Mouse (Mus musculus) A20 (cell line): ENCODE data around the gene Cped1.
"Not testable (repeated sequence)": the region's sequence is repeated elsewhere in the genome, so short reads cannot be mapped to it uniquely, and the experiment has no call there.

ENCODE experiments used
- DNase-seq: peaks from one replicate; pipeline ENCODE4 v3.0.0-alpha.2; 2011; ENCODE audit warnings: low read depth, low spot score

Cped1 gene

DNA sequence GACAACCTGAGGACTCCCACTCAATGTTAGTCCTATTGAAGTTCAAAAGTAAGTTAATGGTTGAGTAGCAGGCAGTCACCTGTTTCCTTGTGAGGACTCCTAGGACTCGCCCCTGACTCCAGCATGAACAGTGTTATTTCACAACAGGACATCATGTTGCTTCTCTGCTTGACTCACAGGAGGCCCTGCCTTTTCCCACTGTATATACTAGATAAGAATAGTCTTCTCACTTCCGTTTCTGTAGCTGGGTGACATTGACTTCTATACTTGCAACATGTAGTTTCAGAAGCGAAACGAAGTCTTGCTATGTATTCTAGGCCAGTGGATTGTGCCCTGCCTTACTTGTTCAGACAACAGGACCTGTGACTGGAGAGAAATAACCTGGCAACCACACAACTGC lies 236.4 kb downstream of the Cped1 start:
- DNase-seq, result no peak

DNA sequence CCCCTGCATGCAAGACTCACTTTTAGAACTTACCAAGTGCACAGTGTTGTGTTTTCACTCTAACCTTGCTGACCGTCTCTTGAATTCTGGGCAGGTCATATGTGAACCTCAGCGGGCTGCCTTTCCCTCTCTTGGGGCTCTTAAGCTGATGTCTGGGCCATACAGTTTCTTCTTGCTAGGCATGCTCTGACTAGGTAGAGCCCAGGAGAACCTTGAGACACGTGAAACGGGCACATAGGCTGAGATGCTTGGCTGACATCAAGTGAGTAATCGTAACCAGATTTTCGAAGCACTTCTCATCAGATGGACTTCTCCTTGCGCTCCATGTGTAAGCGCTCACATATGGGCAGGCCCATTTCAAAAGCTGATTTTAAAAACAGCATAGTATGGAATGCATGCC lies 237.2 kb downstream of the Cped1 start:
- no peak for DNase-seq

DNA sequence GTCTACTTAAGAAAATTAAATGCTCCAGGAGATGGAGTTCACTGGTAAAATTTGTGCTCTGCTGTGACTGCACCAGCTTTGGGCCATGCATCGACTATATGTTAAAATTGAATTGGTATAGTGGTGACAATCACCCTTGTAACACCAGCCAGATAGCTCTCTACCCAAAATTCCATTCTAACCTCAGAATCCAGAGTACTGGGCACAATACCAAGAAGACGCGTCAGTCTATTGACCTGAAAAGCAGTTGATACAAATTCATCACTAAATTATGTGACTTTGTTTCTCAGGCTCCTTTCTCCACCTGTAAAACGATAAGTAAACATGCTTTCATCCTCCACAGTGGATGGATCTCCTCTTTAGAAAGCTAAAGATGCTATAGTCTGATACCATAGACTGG lies 238.6 kb downstream of the Cped1 start:
- DNase-seq, result no peak

DNA sequence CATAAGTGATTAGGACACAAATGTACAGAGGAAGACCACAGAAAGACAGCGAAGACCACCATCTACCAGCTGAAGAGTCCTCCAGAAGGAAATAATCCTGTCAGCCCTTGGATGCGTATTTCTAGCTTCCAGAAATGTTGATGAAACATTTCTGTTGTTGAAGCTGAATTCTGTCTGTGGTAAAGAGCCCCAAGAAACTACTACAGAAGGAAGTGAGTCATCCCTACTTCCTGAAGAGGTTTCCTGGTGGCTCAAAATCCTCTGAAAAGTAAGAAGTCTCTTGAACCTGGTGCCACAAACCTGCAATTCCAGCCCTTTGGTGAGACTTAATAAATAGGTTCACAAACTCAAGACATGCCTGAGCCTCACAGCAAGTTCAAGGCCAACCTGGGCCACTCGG lies 245.5 kb downstream of the Cped1 start:
- DNase-seq, result no peak

DNA sequence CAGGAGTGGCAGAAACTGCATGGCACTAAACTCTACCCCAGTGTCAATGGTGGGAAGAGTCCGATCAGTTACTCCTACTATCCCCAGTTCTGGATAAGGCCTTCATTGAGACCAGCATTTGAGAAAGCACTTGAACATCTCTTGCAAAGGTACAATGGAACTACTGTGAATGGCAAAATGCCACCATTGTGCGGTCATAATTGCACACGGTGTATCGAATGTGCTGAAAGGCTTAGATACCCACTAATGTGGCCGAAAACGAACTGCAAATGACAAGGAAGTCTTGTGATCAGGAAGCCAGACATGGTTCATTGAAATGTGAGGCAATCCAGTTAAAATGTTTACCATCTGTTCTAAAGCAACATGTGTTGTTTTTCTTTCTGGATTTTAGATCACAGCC lies 247.8 kb downstream of the Cped1 start:
- DNase-seq, result no peak

DNA sequence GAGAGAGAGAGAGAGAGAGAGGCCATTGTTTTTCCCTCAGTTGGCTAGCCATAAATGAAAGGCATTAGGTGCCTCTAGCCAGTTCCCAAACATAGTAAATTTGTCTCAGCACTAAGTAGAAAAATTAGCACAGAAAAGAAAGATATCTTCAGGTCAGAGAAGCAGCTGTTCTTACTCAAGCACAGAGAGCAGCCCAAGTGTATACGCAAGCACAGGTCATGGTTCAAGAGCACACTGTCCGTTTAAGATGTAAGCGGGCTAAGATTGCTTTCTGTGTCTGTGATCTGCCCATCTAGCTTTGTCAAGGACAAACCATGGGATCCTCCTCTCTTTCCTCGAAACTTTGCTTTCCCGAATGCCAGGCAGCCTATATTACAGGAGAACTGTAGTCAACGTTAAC lies 249.4 kb downstream of the Cped1 start:
- no peak for DNase-seq

DNA sequence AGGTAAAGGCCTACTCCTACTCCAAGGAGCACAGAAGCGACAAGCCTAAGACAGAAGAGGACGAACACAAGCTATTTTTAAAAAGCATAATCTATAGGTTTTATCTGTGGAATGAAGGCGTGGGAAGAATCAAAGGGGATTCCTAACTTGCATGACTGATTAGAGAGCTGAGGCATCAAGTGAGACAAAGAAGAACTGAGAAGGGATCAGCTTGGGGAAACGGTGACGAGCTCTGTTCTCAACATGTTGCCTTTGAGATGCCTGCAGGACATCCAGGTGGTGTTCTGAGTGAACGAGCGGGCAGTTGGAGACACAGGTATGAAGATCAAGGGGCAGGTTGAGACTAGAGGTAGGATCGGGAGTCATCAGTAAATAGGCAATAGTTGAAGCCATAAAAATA lies 257.6 kb downstream of the Cped1 start:
- no peak for DNase-seq

DNA sequence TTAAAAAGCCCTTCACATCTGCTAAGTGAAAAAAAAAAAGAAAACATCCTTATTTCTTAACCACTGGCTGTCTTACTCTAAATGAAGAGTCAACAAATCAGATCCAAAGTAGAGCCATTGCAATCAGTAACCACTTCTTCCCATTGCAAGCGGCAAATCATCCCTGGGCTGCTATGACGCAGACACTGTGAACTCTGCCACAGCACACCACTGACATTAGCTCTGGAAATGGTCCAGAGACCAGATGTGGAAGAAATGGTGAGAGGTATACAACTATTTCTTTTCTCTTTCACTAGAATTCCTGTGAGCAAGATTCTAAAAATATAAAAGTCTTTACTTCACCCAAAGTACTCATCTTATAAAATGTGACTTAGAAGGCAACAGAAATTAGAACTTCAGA lies 261.0 kb downstream of the Cped1 start:
- DNase-seq, result no peak

DNA sequence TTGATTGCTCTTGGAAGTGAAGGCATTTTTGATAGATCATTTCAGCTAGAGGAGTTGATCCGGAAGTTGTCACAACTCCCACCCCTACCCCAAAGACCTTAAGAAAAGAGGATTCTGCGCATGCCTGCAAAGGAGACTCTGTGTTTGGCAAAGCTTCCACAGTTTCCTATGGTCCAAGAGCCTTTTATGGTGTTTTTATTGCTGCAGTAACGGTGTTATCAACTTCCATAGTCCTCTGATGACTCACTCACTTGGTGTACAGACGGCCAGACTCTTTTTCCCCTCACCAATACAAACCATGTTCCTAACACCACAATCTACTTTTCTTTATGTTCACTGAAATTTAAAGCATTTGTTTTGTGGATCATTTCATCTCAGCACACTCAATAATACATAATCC lies 273.1 kb downstream of the Cped1 start:
- DNase-seq, result no peak

DNA sequence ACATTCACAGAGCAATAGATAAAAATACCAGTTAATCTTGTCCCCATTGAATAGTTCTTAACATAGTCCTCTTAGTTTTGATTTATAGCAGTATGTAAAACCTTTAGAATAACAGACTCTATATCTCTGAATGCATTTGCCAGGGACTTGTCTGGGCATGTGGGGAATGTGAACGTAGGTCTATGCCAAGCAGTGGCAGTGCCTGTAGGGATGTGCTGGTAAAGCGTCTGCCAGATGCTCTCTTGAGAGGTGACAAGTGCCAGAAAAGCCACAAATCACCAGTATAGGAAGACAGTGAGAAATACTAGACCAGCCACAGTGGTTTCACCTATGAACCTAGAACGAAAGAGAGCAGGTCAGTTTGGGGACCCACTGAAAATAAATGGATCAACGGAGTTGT lies 276.8 kb downstream of the Cped1 start:
- no peak for DNase-seq

DNA sequence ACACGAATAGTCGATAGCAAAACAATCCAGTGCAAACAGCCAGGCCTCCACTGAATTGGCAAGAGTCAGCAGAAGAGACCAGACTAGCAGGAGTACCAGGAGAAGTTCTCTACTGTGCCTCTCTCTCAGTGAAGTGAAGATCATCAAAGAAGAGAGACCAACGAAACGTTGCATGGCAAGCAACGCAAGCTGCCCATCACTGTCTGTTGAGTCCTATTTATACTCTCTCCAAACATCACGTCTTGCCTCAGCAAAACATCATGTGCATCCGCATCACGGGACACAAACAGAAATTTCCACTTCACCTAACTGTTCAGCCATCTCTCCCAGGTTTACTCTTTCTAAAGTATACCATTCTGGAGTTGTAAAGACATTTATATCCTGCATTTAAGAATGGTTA lies 278.4 kb downstream of the Cped1 start:
- DNase-seq, result not testable (repeated sequence)

DNA sequence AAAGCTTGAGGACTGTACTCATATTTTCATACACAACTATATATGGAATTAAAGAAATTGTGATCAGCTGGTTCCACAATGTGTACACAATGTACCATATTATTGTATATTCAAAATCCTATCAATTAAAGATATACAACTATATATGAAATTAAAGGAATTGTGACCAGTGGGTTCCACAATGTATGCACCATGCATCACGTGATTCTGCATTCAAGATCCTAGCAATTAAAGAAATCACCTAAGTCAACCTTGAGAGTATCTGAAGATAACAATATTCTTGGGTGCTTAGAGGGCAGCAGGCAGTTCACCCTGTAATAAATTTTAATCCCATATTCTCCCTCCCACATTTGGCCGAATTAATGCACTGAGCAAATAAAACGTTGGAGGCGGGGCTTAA lies 280.3 kb downstream of the Cped1 start:
- no peak for DNase-seq

DNA sequence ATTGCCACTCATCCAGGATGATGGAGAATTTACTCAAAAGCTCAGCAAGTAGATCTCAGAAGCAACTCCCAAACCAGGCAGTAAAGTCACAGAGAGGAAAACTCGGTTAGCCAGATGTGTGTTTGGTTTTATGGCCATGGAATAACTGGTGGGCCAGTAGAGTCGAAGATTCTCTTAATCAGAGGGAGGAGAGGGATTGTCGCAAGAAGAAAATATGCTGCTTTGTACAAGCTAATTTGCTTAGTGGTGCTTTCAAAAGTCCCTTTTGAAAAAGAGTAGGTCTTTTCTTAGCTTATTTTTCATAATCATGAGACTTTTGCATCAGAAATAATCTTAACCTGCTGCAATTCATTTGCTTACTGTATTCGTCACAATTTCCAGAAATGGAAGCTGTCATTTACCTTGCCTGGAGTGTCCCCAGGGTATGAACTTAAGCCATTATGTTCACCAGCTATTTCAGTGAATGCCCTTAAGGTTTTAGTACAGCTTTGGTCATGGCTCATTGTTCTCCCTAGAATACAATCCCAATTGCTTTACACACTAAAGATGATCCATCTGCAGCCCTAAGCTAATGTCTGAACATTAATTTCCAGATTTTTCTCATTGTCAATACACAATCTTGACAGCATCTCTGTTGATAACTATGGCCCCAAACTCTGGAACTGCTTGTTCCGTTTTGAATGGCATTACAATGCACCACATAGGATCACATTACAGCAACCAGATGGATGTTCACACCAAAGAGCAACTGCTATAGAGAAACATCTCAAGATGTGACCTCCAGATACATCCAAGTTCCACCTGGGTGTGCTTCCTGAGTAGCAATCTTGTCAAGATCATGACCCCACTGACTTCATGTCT lies 282.3 kb downstream of the Cped1 start:
- DNase-seq, result no peak

DNA sequence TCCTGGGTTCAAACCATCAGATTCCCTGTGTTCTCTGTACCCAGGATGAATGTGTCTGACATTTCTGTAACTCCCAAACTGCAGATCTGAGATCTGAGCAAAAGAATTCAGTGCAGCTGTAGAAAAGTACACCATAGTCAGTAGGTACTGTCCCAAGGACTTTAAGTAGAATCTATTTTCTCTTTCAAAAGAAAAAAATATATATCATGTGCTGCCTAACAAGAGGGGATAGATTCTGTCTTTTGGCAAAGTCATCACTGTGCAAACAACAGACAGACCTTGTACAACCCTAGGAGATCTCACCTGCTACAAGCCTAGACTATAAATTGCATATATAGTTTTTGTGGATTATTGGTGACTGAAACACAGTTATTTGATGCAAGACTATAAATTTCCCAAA lies 283.0 kb downstream of the Cped1 start:
- no peak for DNase-seq

DNA sequence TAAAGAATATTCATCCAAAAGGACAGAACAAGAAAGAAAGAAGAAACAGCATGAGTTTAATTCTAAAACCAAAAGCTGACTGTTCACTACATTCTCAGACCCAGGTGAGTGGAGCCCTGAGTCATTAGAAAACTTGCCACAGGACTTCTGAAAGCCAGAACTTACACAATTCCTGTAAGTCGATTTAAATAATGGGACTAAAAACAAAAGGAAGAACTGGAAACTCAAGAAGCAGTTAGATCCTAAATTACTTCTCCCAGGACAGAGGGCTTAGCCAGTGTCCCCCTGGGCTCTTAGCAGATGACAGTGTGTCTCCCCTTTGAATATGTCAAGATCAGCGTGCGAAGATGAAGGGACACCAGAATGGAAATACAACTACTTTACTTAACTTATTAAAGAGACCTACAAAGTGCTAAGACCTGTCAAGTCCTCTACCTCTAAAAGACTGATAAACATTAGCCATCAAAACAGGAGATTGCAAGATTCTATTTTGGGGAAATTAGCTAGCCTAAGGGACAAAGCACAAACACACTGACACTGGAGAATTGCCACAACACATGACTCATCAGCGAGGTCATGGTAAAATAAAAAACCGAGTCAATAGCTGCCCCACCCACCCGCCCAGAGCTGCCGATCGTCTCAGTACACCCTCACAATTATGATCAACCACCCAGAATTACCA lies 284.3 kb downstream of the Cped1 start:
- DNase-seq, result no peak

DNA sequence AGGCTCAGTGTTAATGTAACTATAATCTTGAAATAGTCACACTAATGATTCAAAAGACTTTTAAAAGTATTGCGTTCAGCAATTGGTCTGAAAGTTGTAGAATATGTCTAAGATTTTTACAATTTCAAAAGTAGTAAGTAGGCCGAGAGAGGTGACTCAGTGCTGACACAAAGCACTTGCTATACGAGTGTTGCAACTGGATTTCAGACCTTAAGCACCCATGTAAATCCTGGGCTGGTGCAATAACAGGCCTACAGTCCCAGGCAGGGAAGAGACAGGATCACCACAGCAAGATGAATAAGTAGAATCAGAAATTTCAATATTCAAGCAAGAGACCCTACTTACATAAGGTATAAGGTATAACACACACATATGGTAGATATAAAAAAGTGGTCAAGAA lies 292.2 kb downstream of the Cped1 start:
- no peak for DNase-seq

DNA sequence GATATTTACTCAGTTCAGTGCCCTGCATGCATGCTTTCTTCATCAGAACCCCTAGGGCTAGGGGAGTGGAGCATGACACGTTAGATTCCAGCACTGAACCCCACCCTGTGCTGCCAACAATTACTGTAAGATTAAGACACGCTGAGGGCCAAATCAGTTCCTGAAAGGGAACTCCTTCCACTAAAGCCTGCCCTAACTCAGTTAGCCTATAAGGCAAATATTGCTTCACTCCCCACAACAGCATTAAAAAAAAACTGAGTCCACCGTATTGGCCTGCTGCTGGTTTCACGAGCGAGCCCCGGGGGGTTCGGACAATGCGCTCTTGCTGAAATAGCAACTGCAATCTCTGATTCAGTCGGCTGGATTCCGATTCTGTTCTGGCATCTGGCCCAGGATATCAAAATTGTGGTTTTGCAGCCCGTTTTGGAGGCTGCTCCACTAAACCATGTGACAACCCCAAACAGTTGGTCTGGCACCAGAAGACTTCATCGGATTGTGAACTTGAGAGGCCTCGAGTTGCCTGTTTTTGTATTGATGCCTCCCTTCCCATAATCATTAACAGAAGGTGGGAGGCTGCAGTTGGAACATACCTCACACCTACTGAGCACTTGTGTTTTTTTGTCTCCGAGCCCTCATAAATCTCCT lies 294.6 kb downstream of the Cped1 start:
- DNase-seq, result no peak

DNA sequence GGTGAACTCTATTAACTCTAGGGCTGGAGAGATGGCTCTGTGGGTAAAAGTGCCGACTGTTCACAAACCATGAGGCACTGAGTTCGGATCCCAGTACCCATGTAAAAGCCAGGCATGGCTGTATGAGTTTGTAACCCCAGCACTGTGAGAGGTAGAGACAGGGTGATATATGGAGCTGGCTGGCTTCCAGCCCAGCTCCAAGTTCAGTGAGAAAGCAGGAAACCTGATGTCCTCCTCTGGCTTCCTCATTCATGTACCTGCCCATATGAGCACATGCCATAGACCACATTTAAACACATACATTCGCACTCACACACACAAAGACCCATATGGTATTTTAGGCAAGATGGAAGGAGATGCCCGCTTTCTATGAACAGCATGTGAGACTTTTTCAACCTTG lies 296.7 kb downstream of the Cped1 start:
- no peak for DNase-seq

DNA sequence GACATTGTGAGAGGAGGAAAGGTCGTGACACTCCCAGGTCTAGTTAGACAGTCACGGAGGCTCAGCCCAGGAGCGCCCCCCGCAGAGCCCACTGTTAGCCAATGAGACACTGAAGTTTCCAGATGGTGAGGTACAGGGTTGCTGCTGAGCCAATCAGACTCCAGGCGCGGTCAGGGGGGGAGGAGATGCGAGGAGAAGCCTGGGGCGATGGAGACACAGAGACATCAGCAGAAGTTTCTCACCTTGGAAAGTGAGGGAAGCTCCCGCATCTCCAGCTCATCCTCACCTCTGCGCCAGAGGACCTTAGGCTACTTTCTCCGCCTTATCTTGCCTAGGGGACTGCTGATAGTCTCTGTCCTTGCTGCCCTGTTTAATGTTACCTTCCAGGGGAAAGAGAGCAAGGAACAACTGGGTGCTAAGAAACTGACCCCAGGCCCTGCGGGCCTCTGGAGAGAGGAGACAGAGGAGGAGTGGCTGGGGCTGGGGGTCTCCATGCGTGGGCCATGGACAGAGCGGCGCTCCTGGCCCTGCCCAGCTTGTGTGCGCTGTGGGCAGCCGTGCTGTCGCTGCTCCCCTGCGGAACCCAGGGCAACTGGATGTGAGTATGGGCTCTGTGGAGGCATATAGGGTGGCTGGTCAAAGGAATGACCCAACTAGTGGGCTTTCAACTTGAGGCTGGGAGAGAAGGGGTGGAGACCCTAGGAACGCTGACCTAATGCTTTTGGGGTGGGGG lies 302.5 kb downstream of the Cped1 start, which contains the start of gene Wnt16:
Wnt16 (plus strand) TSS at position 224 of the 733 bp plus-strand sequence.
- DNase-seq, result no peak

DNA sequence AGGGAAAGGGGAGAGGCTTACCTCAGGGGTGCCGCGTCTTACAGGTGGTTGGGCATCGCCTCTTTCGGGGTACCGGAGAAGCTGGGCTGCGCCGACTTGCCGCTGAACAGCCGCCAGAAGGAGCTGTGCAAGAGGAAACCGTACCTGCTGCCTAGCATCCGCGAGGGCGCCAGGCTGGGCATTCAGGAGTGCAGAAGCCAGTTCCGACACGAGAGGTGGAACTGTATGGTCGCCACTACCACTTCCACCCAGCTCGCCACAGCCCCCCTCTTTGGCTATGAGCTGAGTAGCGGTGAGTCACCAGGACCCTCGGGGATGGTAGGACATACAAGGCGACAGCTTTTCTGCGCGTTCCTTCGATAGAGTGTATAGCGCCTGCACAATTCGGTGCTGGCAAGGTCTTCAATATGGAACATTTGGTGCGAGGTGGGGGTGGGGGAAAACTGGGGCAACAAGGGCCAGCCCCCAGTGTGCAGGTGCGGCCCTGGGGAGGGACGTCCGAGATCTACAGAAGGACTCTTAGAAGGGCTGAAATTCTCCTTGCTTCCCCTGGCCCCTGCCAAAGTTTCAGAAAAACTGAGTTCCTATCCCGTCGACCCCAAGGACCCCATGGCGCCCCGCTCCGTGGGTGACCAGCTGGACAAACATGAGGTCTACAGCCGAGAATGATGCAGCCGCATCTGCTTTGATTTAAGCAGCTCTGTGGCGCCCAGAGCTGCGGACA lies 303.2 kb downstream of the Cped1 start:
- DNase-seq, result no peak

DNA sequence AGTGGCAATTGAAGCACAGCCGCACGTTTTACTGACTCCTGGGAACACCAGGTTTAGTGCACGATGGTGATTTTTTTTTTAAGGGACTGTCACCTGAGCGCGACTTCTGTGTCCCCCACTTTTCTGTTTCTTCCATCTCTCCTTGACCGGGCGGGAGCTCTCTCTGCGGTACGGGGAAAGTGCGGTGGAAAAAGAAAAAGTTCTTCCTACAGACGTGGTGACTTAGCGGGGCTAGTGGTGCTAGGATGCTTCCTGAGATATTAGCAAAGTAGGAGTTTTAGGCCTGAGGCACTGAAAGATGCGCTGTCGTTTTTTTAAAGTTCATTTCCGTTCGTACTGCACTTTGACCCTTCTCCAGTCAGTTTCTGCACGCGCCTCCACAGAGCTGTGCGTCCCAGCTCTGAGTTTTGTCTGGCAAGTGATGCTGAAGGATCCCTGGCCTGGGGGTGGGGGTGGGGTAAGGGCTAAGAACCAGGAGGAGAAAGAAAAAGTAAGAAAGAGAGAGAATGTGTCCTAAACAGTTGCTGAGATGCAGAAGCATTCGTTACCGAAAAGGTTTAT lies 303.8 kb downstream of the Cped1 start:
- no peak for DNase-seq
